In genomic region chr2:136309313-136309712, GRCm38 (mm10) we compare ENCODE assay signal across 15 mouse cellular contexts.
DNase-seq lines count a peak whose midpoint lies in the region; ATAC-seq lines count a peak whose summit lies in the region.
"Had no signal": no experiment of that assay in that cellular context is flagged by ENCODE, and none has a peak within 500 bp of the region (broad histone marks: within the 10 kb centered on the region; RNA-seq: fewer than 3 reads in every experiment).

No protein-coding gene starts in this region.

- no peak for DNase-seq in hindbrain, embryonic 10.5 days (ENCODE audit: low spot score)
- DNase-seq in retina, embryonic 14.5 days (ENCODE audit: low spot score): peak; percentile 24
- no peak for DNase-seq in layer of hippocampus, postnatal 14 days (ENCODE audit: low spot score in 2 of 2)
- DNase-seq: kidney, adult 11 months; thymus, postnatal 14 days had no signal

- 0 out of 2 replicates have a peak overlapping the region, but pooled peaks have one; percentile 48 for H3K27ac ChIP-seq in hindbrain, embryonic 12.5 days
- H3K27ac ChIP-seq in hindbrain, embryonic 10.5 days: no peak overlapping the region
- H3K27ac ChIP-seq in hindbrain, embryonic 13.5 days: peak overlapping the region; percentile 49
- H3K27ac ChIP-seq in midbrain, embryonic 13.5 days: peak overlapping the region; percentile 67
- H3K27ac ChIP-seq: embryonic facial prominence, embryonic 15.5 days; heart, embryonic 10.5 days; hindbrain, embryonic 15.5 days; kidney, postnatal 0 days; limb, embryonic 15.5 days; liver, embryonic 15.5 days had no signal

- H3K27me3 ChIP-seq in hindbrain, embryonic 12.5 days: no peaks in the 10 kb centered on the region
- H3K27me3 ChIP-seq in hindbrain, embryonic 10.5 days (ENCODE audit: insufficient read depth, poor library complexity, severe bottlenecking): no peaks in the 10 kb centered on the region
- no peaks in the 10 kb centered on the region for H3K27me3 ChIP-seq in hindbrain, embryonic 13.5 days
- no peaks in the 10 kb centered on the region for H3K27me3 ChIP-seq in midbrain, embryonic 13.5 days
- H3K27me3 ChIP-seq: embryonic facial prominence, embryonic 15.5 days; hindbrain, embryonic 15.5 days; limb, embryonic 15.5 days; liver, embryonic 15.5 days had no signal

- ATAC-seq in hindbrain, embryonic 12.5 days (ENCODE audit: low FRiP score): peak; percentile 75
- peak; percentile 58 for ATAC-seq in hindbrain, embryonic 13.5 days (ENCODE audit: low FRiP score)
- peak; percentile 80 for ATAC-seq in midbrain, embryonic 13.5 days
- no peak for ATAC-seq in megakaryocyte progenitor cell, adult 5-6 weeks (replicated peaks; ENCODE audit: poor library complexity)

- no peaks in the 10 kb centered on the region for H3K36me3 ChIP-seq in hindbrain, embryonic 12.5 days
- H3K36me3 ChIP-seq in hindbrain, embryonic 10.5 days: no peaks in the 10 kb centered on the region
- no peaks in the 10 kb centered on the region for H3K36me3 ChIP-seq in hindbrain, embryonic 13.5 days
- H3K36me3 ChIP-seq in midbrain, embryonic 13.5 days: no peaks in the 10 kb centered on the region
- H3K36me3 ChIP-seq: embryonic facial prominence, embryonic 15.5 days; heart, embryonic 10.5 days; hindbrain, embryonic 15.5 days; limb, embryonic 15.5 days; liver, embryonic 15.5 days had no signal

- no peaks in the 10 kb centered on the region for H3K9me3 ChIP-seq in hindbrain, embryonic 12.5 days (replicated peaks)
- H3K9me3 ChIP-seq in hindbrain, embryonic 10.5 days: no peaks in the 10 kb centered on the region
- H3K9me3 ChIP-seq in hindbrain, embryonic 13.5 days: no peaks in the 10 kb centered on the region
- H3K9me3 ChIP-seq in midbrain, embryonic 13.5 days: no peaks in the 10 kb centered on the region
- H3K9me3 ChIP-seq: embryonic facial prominence, embryonic 15.5 days; heart, embryonic 10.5 days; hindbrain, embryonic 15.5 days; limb, embryonic 15.5 days; liver, embryonic 15.5 days had no signal

- no peak overlapping the region for H3K4me3 ChIP-seq in hindbrain, embryonic 12.5 days
- no peak overlapping the region for H3K4me3 ChIP-seq in hindbrain, embryonic 10.5 days
- H3K4me3 ChIP-seq in hindbrain, embryonic 13.5 days: no peak overlapping the region
- H3K4me3 ChIP-seq in midbrain, embryonic 13.5 days (replicated peaks): no peak overlapping the region
- H3K4me3 ChIP-seq: embryonic facial prominence, embryonic 15.5 days; heart, embryonic 10.5 days; hindbrain, embryonic 15.5 days; limb, embryonic 15.5 days; liver, embryonic 15.5 days had no signal

- peaks cover 7% of the 10 kb centered on the region; the same call in 1 of the 2 replicates for H3K4me1 ChIP-seq in hindbrain, embryonic 12.5 days
- H3K4me1 ChIP-seq in hindbrain, embryonic 10.5 days (replicated peaks): no peaks in the 10 kb centered on the region
- H3K4me1 ChIP-seq in hindbrain, embryonic 13.5 days (replicated peaks): peaks cover 11% of the 10 kb centered on the region; the same call in 1 of the 2 replicates
- H3K4me1 ChIP-seq in midbrain, embryonic 13.5 days (replicated peaks): peaks cover 8% of the 10 kb centered on the region
- H3K4me1 ChIP-seq: embryonic facial prominence, embryonic 15.5 days; heart, embryonic 10.5 days; limb, embryonic 15.5 days; liver, embryonic 15.5 days had no signal

- no peak overlapping the region for H3K9ac ChIP-seq in hindbrain, embryonic 12.5 days
- H3K9ac ChIP-seq in hindbrain, embryonic 13.5 days: no peak overlapping the region
- no peak overlapping the region for H3K9ac ChIP-seq in midbrain, embryonic 13.5 days (replicated peaks)
- H3K9ac ChIP-seq: embryonic facial prominence, embryonic 15.5 days; hindbrain, embryonic 15.5 days; limb, embryonic 15.5 days; liver, embryonic 15.5 days had no signal

- no peak overlapping the region for H3K4me2 ChIP-seq in hindbrain, embryonic 12.5 days (replicated peaks)
- no peak overlapping the region for H3K4me2 ChIP-seq in hindbrain, embryonic 13.5 days
- no peak overlapping the region for H3K4me2 ChIP-seq in midbrain, embryonic 13.5 days (replicated peaks)
- H3K4me2 ChIP-seq: embryonic facial prominence, embryonic 15.5 days; hindbrain, embryonic 15.5 days; limb, embryonic 15.5 days; liver, embryonic 15.5 days had no signal

- 39% methylated on average over 3 of the region's 3 CpGs for WGBS in hindbrain, embryonic 12.5 days
- 59% methylated on average over 3 of the region's 3 CpGs for WGBS in hindbrain, embryonic 10.5 days
- WGBS in hindbrain, embryonic 13.5 days: 43% methylated on average over 3 of the region's 3 CpGs
- 34% methylated on average over 3 of the region's 3 CpGs for WGBS in midbrain, embryonic 13.5 days
